13 mouse cellular contexts compared by ENCODE assay signal in genomic region chr1:83748974-83749373, GRCm38 (mm10).
DNase-seq lines count a peak whose midpoint lies in the region; ATAC-seq and TF ChIP-seq lines count a peak whose summit lies in the region.
"Had no signal": no experiment of that assay in that cellular context is flagged by ENCODE, and none has a peak within 500 bp of the region (broad histone marks: within the 10 kb centered on the region; RNA-seq: fewer than 3 reads in every experiment).

No protein-coding gene starts in this region.

- no peak for TF ChIP-seq CTCF in brain, embryonic 14.5 days (IDR thresholded peaks at IDR 0.05; ENCODE audit: borderline replicate concordance, extremely low read depth, insufficient read depth, insufficient read length)

- H3K27me3 ChIP-seq in hindbrain, embryonic 10.5 days (ENCODE audit: insufficient read depth, poor library complexity, severe bottlenecking), result no peaks in the 10 kb centered on the region
- H3K27me3 ChIP-seq in midbrain, embryonic 13.5 days, result no peaks in the 10 kb centered on the region

- peaks cover 8% of the 10 kb centered on the region for H3K4me1 ChIP-seq in hindbrain, embryonic 10.5 days (replicated peaks)
- H3K4me1 ChIP-seq in midbrain, embryonic 13.5 days (replicated peaks), result peaks cover 27% of the 10 kb centered on the region

- ATAC-seq in midbrain, embryonic 13.5 days, result peak; percentile 69
- ATAC-seq: lung, postnatal 0 days had no signal

- H3K9me3 ChIP-seq in hindbrain, embryonic 10.5 days, result no peaks in the 10 kb centered on the region
- H3K9me3 ChIP-seq in midbrain, embryonic 13.5 days, result no peaks in the 10 kb centered on the region

- H3K4me2 ChIP-seq in midbrain, embryonic 13.5 days (replicated peaks), result no peak overlapping the region
- H3K4me2 ChIP-seq: liver, embryonic 11.5 days had no signal

- no peaks in the 10 kb centered on the region for H3K36me3 ChIP-seq in hindbrain, embryonic 10.5 days
- no peaks in the 10 kb centered on the region for H3K36me3 ChIP-seq in midbrain, embryonic 13.5 days

- 42% methylated on average over 4 of the region's 4 CpGs for WGBS in hindbrain, embryonic 10.5 days
- 17% methylated on average over 4 of the region's 4 CpGs for WGBS in midbrain, embryonic 13.5 days

- no peak overlapping the region for H3K4me3 ChIP-seq in hindbrain, embryonic 10.5 days
- no peak overlapping the region for H3K4me3 ChIP-seq in midbrain, embryonic 13.5 days (replicated peaks)

- H3K9ac ChIP-seq in midbrain, embryonic 13.5 days (replicated peaks), result no peak overlapping the region

- no peak for TF ChIP-seq POLR2A in brain, embryonic 14.5 days (IDR thresholded peaks at IDR 0.05; ENCODE audit: borderline replicate concordance, extremely low read depth, insufficient read depth, insufficient read length, poor library complexity, severe bottlenecking)

- peak overlapping the region; percentile 74; the same call in 1 of the 2 replicates for H3K27ac ChIP-seq in hindbrain, embryonic 10.5 days
- peak overlapping the region; percentile 63 for H3K27ac ChIP-seq in midbrain, embryonic 13.5 days

- peak; percentile 19 to 20 for DNase-seq in cerebellum, postnatal 14 days
- no peak for DNase-seq in cerebellum, postnatal 36 days
- peak; percentile 94 for DNase-seq in brain, embryonic 14.5 days (ENCODE audit: low read depth)
- DNase-seq in hindbrain, embryonic 10.5 days (ENCODE audit: low spot score), result peak; percentile 20
- DNase-seq in frontal cortex, adult 2 months (ENCODE audit: extremely low spot score in 1 of 2, low spot score in 1 of 2), result no peak
- DNase-seq in spleen, postnatal 36 days (ENCODE audit: low spot score in 2 of 2), result no peak
- DNase-seq in thymus, adult 18-20 months, result no peak
- DNase-seq: cerebellum, adult 9-10 months; heart, postnatal 4 days; kidney, adult 2 months had no signal

Comparison
In these comparisons a context has a peak if more than half of its experiments do, and no peak if none do; other contexts are left out.
1. DNase-seq: peak in cerebellum, postnatal 14 days (2 of 2), brain, embryonic 14.5 days (single experiment) and hindbrain, embryonic 10.5 days (single experiment); none in cerebellum, postnatal 36 days (0 of 2), frontal cortex, adult 2 months (0 of 2), spleen, postnatal 36 days (0 of 2) and thymus, adult 18-20 months (0 of 2).